Mouse (Mus musculus) testis, adult 2 months (tissue): Measurements from ENCODE around the gene Phactr4. TPM values are rescaled to one million over a fixed set of nuclear protein-coding genes. Genes with fewer than 3 reads are reported as not detected.

Experiments used
- H3K27ac ChIP-seq: fragments of 200-500 bp; 2 replicates; pipeline ENCODE4 v1.5.1; 2012; ENCODE audit warnings: low read depth, low read length; ENCODE audit not compliant: control insufficient read depth, insufficient read depth
- H3K27me3 ChIP-seq: fragments of 200-500 bp; 2 replicates; pipeline ENCODE4 v1.6.1; 2012; ENCODE audit warnings: mild to moderate bottlenecking, low read length, moderate library complexity; ENCODE audit not compliant: control insufficient read depth, insufficient read depth
- H3K36me3 ChIP-seq: fragments of 200-500 bp; 2 replicates; pipeline ENCODE4 v1.6.1; 2012; ENCODE audit warnings: mild to moderate bottlenecking, low read length; ENCODE audit not compliant: control insufficient read depth, insufficient read depth
- H3K4me1 ChIP-seq: fragments of 200-500 bp; 2 replicates; pipeline ENCODE4 v1.6.1; 2012; ENCODE audit warnings: low read length; ENCODE audit not compliant: control insufficient read depth, insufficient read depth
- H3K4me3 ChIP-seq: fragments of 200-500 bp; 2 replicates; pipeline ENCODE4 v1.5.1; 2012; ENCODE audit warnings: low read depth, mild to moderate bottlenecking, low read length, moderate library complexity, mixed read lengths; ENCODE audit not compliant: control insufficient read depth
- CTCF ChIP-seq: fragments of 200-500 bp; IDR thresholded peaks from 2 replicates; pipeline ENCODE4 v1.5.1; 2012; ENCODE audit warnings: low read depth, mild to moderate bottlenecking, inconsistent platforms, low read length, moderate library complexity; ENCODE audit not compliant: control insufficient read depth, insufficient read depth, insufficient replicate concordance
- POLR2A ChIP-seq: fragments of 200-500 bp; IDR thresholded peaks from 2 replicates; pipeline ENCODE4 v1.6.1; 2012; ENCODE audit warnings: low read depth, mild to moderate bottlenecking, inconsistent platforms, low read length, moderate library complexity; ENCODE audit not compliant: control insufficient read depth
- polyA plus RNA-seq: library from polyadenylated mRNA; depleted of rRNA; stranded (reverse); fragments of >200 nt; gene quantifications from 2 replicates; pipeline ENCODE4 v1.2.3, GENCODE M21; 2012

Phactr4 gene
- polyA plus RNA-seq, 1 experiment = 8.5 TPM

- Histone ChIP-seq H3K4me3 (no peak overlapping the region), H3K4me1 (no peaks in the 10 kb centered on the region), H3K27me3 (no peaks in the 10 kb centered on the region), H3K27ac (no peak overlapping the region), H3K36me3 (peaks cover 2% of the 10 kb centered on the region)
- TF ChIP-seq CTCF = no peak
- TF ChIP-seq POLR2A = no peak
Observed at GRCm38 (mm10) chr4:132455146-132455545, 32.9 kb upstream of the Phactr4 start.

- Histone ChIP-seq H3K27me3 (no peaks in the 10 kb centered on the region), H3K4me1 (no peaks in the 10 kb centered on the region), H3K27ac (no peak overlapping the region), H3K36me3 (no peaks in the 10 kb centered on the region; the same call in 1 of the 2 replicates), H3K4me3 (no peak overlapping the region)
- no peak for TF ChIP-seq CTCF
- TF ChIP-seq POLR2A = no peak
Observed at GRCm38 (mm10) chr4:132454216-132454615, 31.9 kb upstream of the Phactr4 start.

DNA sequence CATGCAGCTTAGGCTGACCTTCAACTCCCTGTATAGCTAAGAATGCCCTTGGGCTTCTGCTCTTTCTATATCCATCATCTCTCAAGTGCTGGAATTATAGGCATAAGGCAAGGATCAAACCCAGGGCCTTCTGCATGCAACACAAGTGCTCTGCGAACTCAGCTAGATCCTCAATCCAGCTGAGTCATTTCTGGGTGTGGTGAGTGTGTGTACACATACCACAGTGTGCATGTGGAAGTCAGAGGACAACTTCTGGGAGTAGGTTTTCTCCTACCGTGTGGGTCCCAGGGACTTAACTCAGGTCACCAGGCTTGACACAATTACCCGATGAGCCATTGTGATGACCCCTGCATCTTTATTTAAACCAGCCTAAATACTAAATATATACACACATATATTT is 27.5 kb upstream of the Phactr4 start:
- Histone ChIP-seq H3K4me3 (no peak overlapping the region), H3K27me3 (no peaks in the 10 kb centered on the region), H3K4me1 (no peaks in the 10 kb centered on the region), H3K36me3 (no peaks in the 10 kb centered on the region), H3K27ac (no peak overlapping the region)
- TF ChIP-seq CTCF = no peak
- TF ChIP-seq POLR2A = no peak

DNA sequence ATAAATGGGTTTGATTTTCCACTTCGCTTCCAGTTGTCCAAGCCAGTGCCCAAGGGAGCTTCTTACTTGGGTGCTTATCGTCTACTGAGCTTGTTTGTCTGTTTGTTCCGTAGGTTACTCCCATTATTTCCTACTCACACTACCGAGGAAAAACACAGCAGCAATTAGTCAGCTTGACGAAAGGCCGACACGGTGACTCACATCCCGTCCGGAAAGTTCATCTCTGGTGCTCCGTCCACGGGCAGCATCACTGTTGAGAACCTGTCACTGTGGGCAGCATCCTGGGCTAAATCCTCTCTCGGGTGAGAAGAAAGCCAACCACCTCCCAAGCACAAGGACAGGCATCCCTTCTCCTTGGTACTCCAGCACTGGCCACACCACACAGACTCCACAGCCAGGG is 23.8 kb upstream of the Phactr4 start:
- Histone ChIP-seq H3K4me3 (peak overlapping the region; percentile 12; the same call in 1 of the 2 replicates), H3K4me1 (no peaks in the 10 kb centered on the region), H3K27ac (no peak overlapping the region), H3K27me3 (no peaks in the 10 kb centered on the region), H3K36me3 (no peaks in the 10 kb centered on the region)
- TF ChIP-seq CTCF (no peak), POLR2A (no peak)

DNA sequence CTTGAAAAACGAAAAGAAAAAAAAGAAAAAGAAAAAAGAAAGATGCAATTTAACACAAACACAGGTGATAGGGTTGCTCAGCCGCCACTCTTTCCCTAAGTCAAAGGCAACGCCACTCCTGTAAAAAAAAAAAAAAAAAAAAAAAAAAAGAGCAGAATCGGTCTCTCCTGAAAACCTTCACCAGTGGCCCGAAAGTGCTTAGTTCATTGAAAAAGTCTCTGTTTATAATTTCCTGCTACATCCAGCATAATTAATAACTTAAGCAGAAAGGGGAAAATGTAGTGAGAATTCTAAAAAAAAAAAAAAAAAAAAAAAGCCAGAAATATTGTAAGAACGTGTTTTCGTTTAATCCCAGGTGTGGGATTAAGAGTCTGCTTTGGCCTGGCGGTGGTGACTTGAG is 22.2 kb upstream of the Phactr4 start:
- Histone ChIP-seq H3K27ac (no peak overlapping the region), H3K4me3 (no peak overlapping the region), H3K36me3 (no peaks in the 10 kb centered on the region), H3K27me3 (no peaks in the 10 kb centered on the region), H3K4me1 (no peaks in the 10 kb centered on the region)
- no peak for TF ChIP-seq CTCF
- TF ChIP-seq POLR2A = no peak

GRCm38 (mm10) chr4:132437857-132438256 is 15.6 kb upstream of the Phactr4 start:
- Histone ChIP-seq H3K4me3 (no peak overlapping the region), H3K4me1 (peaks cover 2% of the 10 kb centered on the region; the same call in 1 of the 2 replicates), H3K36me3 (no peaks in the 10 kb centered on the region), H3K27ac (no peak overlapping the region), H3K27me3 (no peaks in the 10 kb centered on the region)
- TF ChIP-seq CTCF = no peak
- no peak for TF ChIP-seq POLR2A

DNA sequence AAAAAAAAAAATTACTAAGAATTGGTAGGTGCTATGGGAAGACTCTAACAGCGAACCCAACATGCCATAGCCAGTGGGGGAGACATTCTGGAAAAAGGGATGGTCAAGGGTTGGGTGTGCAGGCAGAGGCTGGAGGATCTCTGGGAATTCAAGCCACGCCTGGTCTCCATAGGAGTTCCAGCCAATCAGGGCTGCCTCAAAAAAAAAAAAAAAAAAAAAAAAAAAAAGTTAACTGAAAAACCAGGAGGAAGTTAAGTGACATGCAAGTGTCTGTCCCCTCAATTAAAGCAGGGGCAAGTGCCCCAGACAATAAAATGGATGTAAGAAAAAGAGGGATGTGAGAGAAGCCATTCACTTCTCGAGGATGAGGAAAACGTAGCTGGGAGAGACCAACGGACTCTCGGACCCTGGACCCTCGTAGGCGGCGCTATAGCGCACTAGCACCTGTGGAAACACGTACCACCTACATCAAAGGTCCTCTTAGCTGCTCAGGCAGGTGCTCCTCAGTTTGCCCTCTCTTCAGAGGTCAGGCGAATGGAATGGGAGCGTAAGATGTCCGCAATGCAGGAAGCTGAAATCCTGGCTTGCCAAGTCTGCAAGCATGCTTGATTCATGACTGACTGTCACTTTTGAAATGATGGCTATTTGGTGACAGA is 10.6 kb upstream of the Phactr4 start:
- H3K27ac ChIP-seq = no peak overlapping the region
- TF ChIP-seq POLR2A (no peak), CTCF (no peak)

More for the DNA sequence above, 10.6 kb upstream of the Phactr4 start:
- peaks cover 2% of the 10 kb centered on the region; the same call in 1 of the 2 replicates for H3K4me1 ChIP-seq
- H3K4me3 ChIP-seq = peak overlapping the region; percentile 19; the same call in 1 of the 2 replicates
- H3K36me3 ChIP-seq = no peaks in the 10 kb centered on the region
- no peaks in the 10 kb centered on the region for H3K27me3 ChIP-seq
